Mouse (Mus musculus) kidney, embryonic 14.5 days (tissue): ENCODE measurements around the gene Sorcs2. TPM values are rescaled to one million over a fixed set of nuclear protein-coding genes. Genes with fewer than 3 reads are reported as not detected.

Source experiments
- ATAC-seq: fragments of 200-750 bp; cut with Nextera tagmentation; 2 replicates; pipeline ENCODE4 v1.8.0; 2017; ENCODE audit warnings: moderate number of reproducible peaks, mild to moderate bottlenecking, moderate TSS enrichment, moderate library complexity; ENCODE audit not compliant: low FRiP score, low TSS enrichment
- H3K27ac ChIP-seq: fragments of 300-500 bp; sonication (generic); 2 replicates; pipeline ENCODE4 v1.5.1; 2014; ENCODE audit warnings: low read depth, mild to moderate bottlenecking, low read length, moderate library complexity, mixed read lengths
- H3K27me3 ChIP-seq: fragments of 300-500 bp; sonication (generic); 2 replicates; pipeline ENCODE4 v1.6.1; 2014; ENCODE audit warnings: mild to moderate bottlenecking, low read length; ENCODE audit not compliant: control insufficient read depth, insufficient read depth
- H3K36me3 ChIP-seq: fragments of 300-500 bp; sonication (generic); 2 replicates; pipeline ENCODE4 v1.6.1; 2014; ENCODE audit warnings: low read length, mixed read lengths; ENCODE audit not compliant: control insufficient read depth, insufficient read depth
- H3K4me1 ChIP-seq: fragments of 300-500 bp; sonication (generic); 2 replicates; pipeline ENCODE4 v1.6.1; 2014; ENCODE audit warnings: low read length, mixed read lengths; ENCODE audit not compliant: control insufficient read depth, insufficient read depth
- H3K4me2 ChIP-seq: fragments of 300-500 bp; sonication (generic); replicated peaks from 2 replicates; pipeline ENCODE4 v1.6.1; 2014; ENCODE audit warnings: low read depth, mild to moderate bottlenecking, low read length
- H3K4me3 ChIP-seq: fragments of 300-500 bp; sonication (generic); 2 replicates; pipeline ENCODE4 v1.5.1; 2014; ENCODE audit warnings: mild to moderate bottlenecking, low read length
- H3K9ac ChIP-seq: fragments of 300-500 bp; sonication (generic); 2 replicates; pipeline ENCODE4 v1.6.1; 2014; ENCODE audit warnings: low read depth, mild to moderate bottlenecking, low read length, moderate library complexity
- H3K9me3 ChIP-seq: fragments of 300-500 bp; sonication (generic); 2 replicates; pipeline ENCODE4 v1.6.1; 2016; ENCODE audit warnings: low read length; ENCODE audit not compliant: control insufficient read depth
- WGBS: fragments of 180-500 bp; shearing (Covaris S2); extraction: QIAGEN DNeasy Blood & Tissue Kit; methylation state at CpG from one replicate; pipeline ENCODE4 v1.1.7; 2014; 5-methylcytosine and 5-hydroxymethylcytosine counted together
- polyA plus RNA-seq: library from polyadenylated mRNA; unstranded; fragments of >200 nt; fragmentation: Nextera tagmentation; extraction: Ambion mirVana; gene quantifications from 2 replicates; pipeline ENCODE4 v1.2.1, GENCODE M21; 2014

Gene Sorcs2
- polyA plus RNA-seq, 1 experiment from 2014 or later, result 10.3 TPM

DNA sequence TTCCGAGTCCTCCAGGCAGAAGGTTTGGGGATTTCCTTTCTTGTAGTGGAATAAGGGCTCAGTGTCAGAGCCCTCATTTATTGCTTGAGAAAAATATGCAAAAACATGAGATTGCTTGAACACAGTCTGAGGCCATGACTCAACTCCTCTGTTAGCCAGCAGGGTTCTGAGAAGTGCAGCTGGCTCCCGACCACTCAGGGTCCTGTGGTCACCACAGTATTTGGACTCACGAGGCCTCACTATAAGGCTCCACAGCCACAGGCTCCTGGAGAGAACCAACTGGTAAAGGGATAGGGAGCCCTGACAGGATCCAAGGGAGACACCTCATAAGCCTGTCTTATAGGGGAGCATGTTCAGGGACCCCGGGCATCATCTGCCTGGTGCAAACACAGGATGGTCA is 15.2 kb downstream of the Sorcs2 start:
- H3K4me2 ChIP-seq, result no peak overlapping the region
- no peak overlapping the region for H3K9ac ChIP-seq
- no peaks in the 10 kb centered on the region for H3K36me3 ChIP-seq
- H3K4me1 ChIP-seq, result peaks cover 30% of the 10 kb centered on the region
- ATAC-seq, result no peak
- no peak overlapping the region for H3K27ac ChIP-seq
- no peaks in the 10 kb centered on the region for H3K27me3 ChIP-seq
- 84% methylated on average over 4 of the region's 4 CpGs for WGBS
- no peak overlapping the region for H3K4me3 ChIP-seq
- H3K9me3 ChIP-seq, result no peaks in the 10 kb centered on the region

DNA sequence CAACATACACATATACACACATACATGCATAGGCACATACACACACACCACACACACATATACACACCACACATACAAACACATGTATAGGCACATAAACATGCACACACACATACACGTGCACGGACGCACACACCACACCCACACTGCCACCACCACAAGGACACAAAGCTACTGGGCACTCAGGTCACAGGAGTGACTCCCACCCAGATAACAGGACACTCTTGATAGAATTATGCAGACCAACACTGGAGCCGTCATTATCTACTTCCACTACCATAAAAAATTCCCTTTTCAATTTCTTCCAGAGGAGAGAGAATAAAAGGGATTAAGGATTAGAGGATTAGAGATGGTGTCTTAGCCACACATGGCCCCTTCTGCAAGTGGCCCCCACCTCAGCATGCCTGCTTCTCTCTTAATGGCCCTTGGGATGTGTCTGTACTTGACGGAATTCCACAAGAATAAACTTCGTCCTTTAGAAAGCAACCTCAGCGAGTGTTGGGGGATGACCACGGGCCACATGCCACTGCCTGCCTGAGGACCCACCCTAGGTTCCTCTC is 15.7 kb downstream of the Sorcs2 start:
- ATAC-seq, result no peak
- Histone ChIP-seq H3K4me3 (no peak overlapping the region), H3K4me2 (no peak overlapping the region), H3K4me1 (peaks cover 35% of the 10 kb centered on the region), H3K36me3 (no peaks in the 10 kb centered on the region), H3K9me3 (no peaks in the 10 kb centered on the region), H3K9ac (no peak overlapping the region), H3K27ac (no peak overlapping the region), H3K27me3 (no peaks in the 10 kb centered on the region)
- 74% methylated on average over 8 of the region's 8 CpGs for WGBS

- Histone ChIP-seq H3K4me2 (no peak overlapping the region), H3K9ac (no peak overlapping the region), H3K9me3 (no peaks in the 10 kb centered on the region), H3K4me1 (peaks cover 46% of the 10 kb centered on the region), H3K4me3 (no peak overlapping the region), H3K27me3 (no peaks in the 10 kb centered on the region), H3K27ac (no peak overlapping the region), H3K36me3 (no peaks in the 10 kb centered on the region)
- no peak for ATAC-seq
- WGBS, result 72% methylated on average over 6 of the region's 6 CpGs
These were observed 17.9 kb downstream of the Sorcs2 start for GRCm38 (mm10) chr5:36379938-36380511.

GRCm38 (mm10) chr5:36378370-36378738 is 19.6 kb downstream of the Sorcs2 start:
- Histone ChIP-seq H3K9me3 (no peaks in the 10 kb centered on the region), H3K4me3 (no peak overlapping the region), H3K27ac (no peak overlapping the region), H3K9ac (no peak overlapping the region), H3K27me3 (no peaks in the 10 kb centered on the region), H3K36me3 (no peaks in the 10 kb centered on the region), H3K4me1 (peaks cover 56% of the 10 kb centered on the region), H3K4me2 (no peak overlapping the region)
- WGBS, result 93% methylated on average over 2 of the region's 2 CpGs
- ATAC-seq, result no peak

DNA sequence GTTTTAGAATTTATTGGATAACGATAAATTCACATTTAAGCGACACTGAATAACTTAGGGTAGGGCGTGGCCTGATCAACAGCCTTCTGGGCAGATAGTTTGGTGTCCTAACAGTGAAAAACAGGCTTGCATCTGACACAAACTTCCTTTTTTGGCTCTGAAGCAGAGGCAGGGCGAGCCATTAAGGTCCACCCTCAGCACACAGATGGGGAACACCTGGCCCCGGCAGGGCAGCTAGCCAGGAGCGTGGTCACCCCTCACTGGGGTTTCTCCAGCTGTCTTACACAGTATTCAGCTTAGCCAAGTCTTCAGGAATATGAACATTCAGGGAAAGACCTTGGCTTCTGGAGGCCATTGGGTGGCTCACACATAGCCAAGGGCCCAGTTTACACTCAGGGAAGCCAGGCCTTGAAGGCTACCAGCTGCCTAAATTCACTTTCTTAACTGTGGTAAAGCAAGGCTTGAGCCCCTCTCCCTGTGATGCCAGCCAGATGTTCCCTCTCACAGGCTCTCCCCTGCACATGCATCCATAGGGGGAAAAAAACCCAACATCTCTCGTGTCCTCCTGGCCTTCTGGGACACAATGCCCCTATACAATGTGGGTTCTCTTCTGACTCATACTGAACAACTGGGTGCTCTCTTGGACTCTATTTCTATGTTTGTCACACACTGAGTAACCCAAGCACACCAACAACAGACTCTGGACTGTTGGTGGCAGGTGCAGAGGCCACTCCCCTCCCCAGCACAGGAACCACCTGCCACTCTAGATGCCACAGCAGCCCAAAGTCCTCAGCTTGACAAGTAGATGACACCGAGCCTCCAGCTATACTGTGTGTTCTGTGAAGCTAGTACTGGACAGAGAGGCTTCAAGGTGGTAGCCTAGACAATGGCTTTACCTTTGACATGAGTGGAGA is 20.2 kb downstream of the Sorcs2 start:
- no peak overlapping the region for H3K9ac ChIP-seq
- peak overlapping the region; percentile 57; the same call in 1 of the 2 replicates for H3K27ac ChIP-seq
- peaks cover 62% of the 10 kb centered on the region for H3K4me1 ChIP-seq
- H3K9me3 ChIP-seq, result no peaks in the 10 kb centered on the region
- no peak overlapping the region for H3K4me3 ChIP-seq
- peak; percentile 32; the same call in 1 of the 2 replicates for ATAC-seq
- H3K36me3 ChIP-seq, result no peaks in the 10 kb centered on the region
- H3K27me3 ChIP-seq, result no peaks in the 10 kb centered on the region
- no peak overlapping the region for H3K4me2 ChIP-seq
- 54% methylated on average over 8 of the region's 8 CpGs for WGBS

- Histone ChIP-seq H3K4me2 (no peak overlapping the region), H3K4me1 (peaks cover 66% of the 10 kb centered on the region), H3K4me3 (no peak overlapping the region), H3K27me3 (no peaks in the 10 kb centered on the region), H3K36me3 (no peaks in the 10 kb centered on the region), H3K9ac (no peak overlapping the region), H3K27ac (peak overlapping the region; percentile 57; the same call in 1 of the 2 replicates), H3K9me3 (no peaks in the 10 kb centered on the region)
- WGBS, result 12% methylated on average over 8 of the region's 8 CpGs
- peak; percentile 48 for ATAC-seq
These were observed 22.1 kb downstream of the Sorcs2 start for GRCm38 (mm10) chr5:36375886-36376285.

DNA sequence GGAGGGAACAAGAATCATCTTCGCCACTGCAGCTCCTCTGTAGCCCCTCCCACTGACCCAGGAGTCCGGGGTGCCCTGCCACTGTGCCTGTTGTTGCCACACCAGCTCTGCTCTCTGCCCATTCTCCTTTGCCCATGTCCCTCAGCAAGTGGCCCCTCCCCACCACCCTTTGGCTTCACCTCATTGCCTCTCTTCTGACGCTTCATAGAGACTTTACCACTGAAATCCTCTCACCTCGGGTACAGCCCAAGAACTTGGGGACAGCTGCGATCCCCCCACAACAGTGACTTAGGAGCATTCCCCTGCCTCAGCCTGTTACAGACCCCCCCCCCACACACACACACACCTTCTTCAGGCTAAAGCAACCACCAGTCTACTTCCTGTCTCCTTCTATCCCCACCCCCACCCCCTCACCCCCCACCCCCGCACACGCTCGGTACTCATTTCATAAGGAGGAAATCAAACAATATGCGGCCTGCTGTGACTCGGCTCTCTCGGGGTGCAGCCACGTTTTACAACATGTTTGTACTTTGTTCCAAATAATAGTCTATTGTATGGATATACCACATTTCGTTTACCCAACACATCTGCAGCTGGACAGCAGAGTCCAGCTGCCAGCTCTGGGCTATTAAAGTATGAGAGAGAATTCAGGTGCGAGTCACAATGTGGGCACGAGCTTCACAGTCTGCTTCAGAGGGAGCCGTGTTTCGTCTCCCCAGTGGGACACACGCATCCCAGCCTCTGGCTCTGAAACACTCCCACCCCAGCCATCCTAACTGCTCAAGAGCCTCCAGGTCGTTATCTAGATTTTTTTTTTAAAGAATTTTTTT is 23.5 kb downstream of the Sorcs2 start:
- Histone ChIP-seq H3K9ac (0 out of 2 replicates have a peak overlapping the region, but pooled peaks have one; percentile 1), H3K4me3 (no peak overlapping the region), H3K27me3 (no peaks in the 10 kb centered on the region), H3K9me3 (no peaks in the 10 kb centered on the region), H3K4me1 (peaks cover 68% of the 10 kb centered on the region), H3K27ac (peak overlapping the region; percentile 89; the same call in 1 of the 2 replicates), H3K36me3 (no peaks in the 10 kb centered on the region), H3K4me2 (peak overlapping the region; percentile 8)
- no peak for ATAC-seq
- WGBS, result 37% methylated on average over 19 of the region's 19 CpGs

DNA sequence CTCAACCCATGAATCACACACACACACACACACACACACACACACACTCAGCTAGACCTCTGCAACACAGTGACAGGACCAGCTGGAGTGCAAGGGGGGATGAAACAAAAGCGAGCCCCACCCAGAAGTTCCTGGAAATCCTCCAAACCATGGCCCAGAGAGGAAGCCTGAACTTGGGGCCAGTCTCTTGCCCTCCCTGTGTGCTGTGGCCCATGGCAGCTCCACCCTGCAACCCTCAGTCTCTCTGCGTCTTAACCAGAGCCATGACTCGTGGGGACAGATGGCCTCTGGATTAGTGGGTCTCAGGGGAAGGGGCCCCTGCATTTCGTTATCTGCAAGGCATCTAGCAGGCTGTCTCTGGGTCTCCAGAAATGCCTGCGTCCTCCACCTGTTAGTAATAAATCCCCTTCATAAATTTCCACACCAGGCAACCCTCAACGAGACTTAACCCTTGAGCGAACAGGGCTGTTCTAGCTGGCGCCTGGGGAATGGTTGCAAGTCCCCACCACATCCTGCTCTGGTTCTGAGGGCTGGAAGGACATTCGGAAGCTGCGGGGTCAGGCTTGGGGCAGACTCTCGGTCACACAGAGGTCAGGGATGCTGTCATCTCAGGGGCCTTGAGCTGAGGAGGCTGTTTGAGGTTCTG is 24.6 kb downstream of the Sorcs2 start:
- ATAC-seq, result peak; percentile 83
- no peaks in the 10 kb centered on the region for H3K9me3 ChIP-seq

More for the DNA sequence above, 24.6 kb downstream of the Sorcs2 start:
- 0 out of 2 replicates have a peak overlapping the region, but pooled peaks have one; percentile 1 for H3K9ac ChIP-seq
- peak overlapping the region; percentile 8; the same call in 1 of the 2 replicates for H3K4me2 ChIP-seq
- no peaks in the 10 kb centered on the region for H3K36me3 ChIP-seq
- H3K4me3 ChIP-seq, result no peak overlapping the region
- peaks cover 72% of the 10 kb centered on the region for H3K4me1 ChIP-seq
- peak overlapping the region; percentile 89 for H3K27ac ChIP-seq
- H3K27me3 ChIP-seq, result no peaks in the 10 kb centered on the region
- WGBS, result 3% methylated on average over 11 of the region's 11 CpGs
